Comparison of ENCODE assay signal across 21 mouse cellular contexts in genomic region chr5:139593746-139594145, GRCm38 (mm10). TPM values are rescaled to one million over a fixed set of nuclear protein-coding genes. Genes with fewer than 3 reads are reported as not detected.
DNase-seq lines count a peak whose midpoint lies in the region; ATAC-seq and TF ChIP-seq lines count a peak whose summit lies in the region.
"Had no signal": no experiment of that assay in that cellular context is flagged by ENCODE, and none has a peak within 500 bp of the region (broad histone marks: within the 10 kb centered on the region; RNA-seq: fewer than 3 reads in every experiment).

No protein-coding gene starts in this region.

- H3K27ac ChIP-seq in heart, embryonic 11.5 days (ENCODE audit: low read depth, low read length), result no peak overlapping the region
- H3K27ac ChIP-seq in kidney, embryonic 16.5 days (ENCODE audit: low read length), result 0 out of 2 replicates have a peak overlapping the region, but pooled peaks have one; percentile 27
- no peak overlapping the region for H3K27ac ChIP-seq in hindbrain, postnatal 0 days
- H3K27ac ChIP-seq in neural tube, embryonic 13.5 days (replicated peaks), result no peak overlapping the region; the same call in 1 of the 2 replicates
- H3K27ac ChIP-seq: embryonic facial prominence, embryonic 12.5 days; intestine, embryonic 15.5 days; kidney, postnatal 0 days; liver, embryonic 13.5 days; lung, embryonic 15.5 days had no signal

- H3K27me3 ChIP-seq in heart, embryonic 11.5 days (ENCODE audit: control insufficient read depth, insufficient read depth, low read length), result peaks cover 54% of the 10 kb centered on the region
- peaks cover 25% of the 10 kb centered on the region for H3K27me3 ChIP-seq in kidney, embryonic 16.5 days (ENCODE audit: insufficient read depth, low read length)
- no peaks in the 10 kb centered on the region for H3K27me3 ChIP-seq in hindbrain, postnatal 0 days (ENCODE audit: insufficient read depth, low read length)
- peaks cover 59% of the 10 kb centered on the region for H3K27me3 ChIP-seq in neural tube, embryonic 13.5 days

- intact Hi-C loops in heart, postnatal 10 days (cut with DNase I), result no loop called here

- no peaks in the 10 kb centered on the region for H3K9me3 ChIP-seq in heart, embryonic 11.5 days (replicated peaks; ENCODE audit: control insufficient read depth, low read length)
- no peaks in the 10 kb centered on the region for H3K9me3 ChIP-seq in kidney, embryonic 16.5 days (ENCODE audit: low read length)
- no peaks in the 10 kb centered on the region for H3K9me3 ChIP-seq in hindbrain, postnatal 0 days (ENCODE audit: low read length)
- H3K9me3 ChIP-seq in neural tube, embryonic 13.5 days, result no peaks in the 10 kb centered on the region
- H3K9me3 ChIP-seq: embryonic facial prominence, embryonic 12.5 days; intestine, embryonic 15.5 days; liver, embryonic 13.5 days; lung, embryonic 15.5 days had no signal

- DNase-seq in heart, postnatal 10 days, result no peak
- DNase-seq in kidney, adult 9 months, result no peak
- no peak for DNase-seq in hindbrain, postnatal 0 days (ENCODE audit: low spot score)
- DNase-seq in layer of hippocampus, adult 9-11 months, result no peak
- DNase-seq: adrenal gland, postnatal 10 days; cerebellum, adult 11-12 months; cerebellum, postnatal 25 days; liver, embryonic 13.5 days; right cerebral cortex, adult 18-20 months had no signal

- H3K4me3 ChIP-seq in heart, embryonic 11.5 days (ENCODE audit: low read depth, low read length), result no peak overlapping the region
- H3K4me3 ChIP-seq in kidney, embryonic 16.5 days (ENCODE audit: low read length), result 0 out of 2 replicates have a peak overlapping the region, but pooled peaks have one; percentile 4
- H3K4me3 ChIP-seq in hindbrain, postnatal 0 days (ENCODE audit: low read length), result no peak overlapping the region
- H3K4me3 ChIP-seq in neural tube, embryonic 13.5 days, result no peak overlapping the region
- H3K4me3 ChIP-seq: embryonic facial prominence, embryonic 12.5 days; intestine, embryonic 15.5 days; liver, embryonic 13.5 days; lung, embryonic 15.5 days had no signal

- 0 out of 2 replicates have a peak overlapping the region, but pooled peaks have one; percentile 28 for H3K9ac ChIP-seq in heart, embryonic 11.5 days (ENCODE audit: low read depth, low read length)
- no peak overlapping the region; the same call in 1 of the 2 replicates for H3K9ac ChIP-seq in kidney, embryonic 16.5 days (replicated peaks; ENCODE audit: low read length)
- H3K9ac ChIP-seq in hindbrain, postnatal 0 days (replicated peaks; ENCODE audit: low read length), result no peak overlapping the region
- H3K9ac ChIP-seq in neural tube, embryonic 13.5 days, result 0 out of 2 replicates have a peak overlapping the region, but pooled peaks have one; percentile 32
- H3K9ac ChIP-seq: embryonic facial prominence, embryonic 12.5 days; intestine, embryonic 15.5 days; liver, embryonic 13.5 days; lung, embryonic 15.5 days had no signal

- H3K36me3 ChIP-seq in heart, embryonic 11.5 days (ENCODE audit: control insufficient read depth, insufficient read depth, low read length), result no peaks in the 10 kb centered on the region
- H3K36me3 ChIP-seq in kidney, embryonic 16.5 days (ENCODE audit: insufficient read depth, low read length), result no peaks in the 10 kb centered on the region
- H3K36me3 ChIP-seq in hindbrain, postnatal 0 days (ENCODE audit: insufficient read depth, low read length), result no peaks in the 10 kb centered on the region
- no peaks in the 10 kb centered on the region for H3K36me3 ChIP-seq in neural tube, embryonic 13.5 days
- H3K36me3 ChIP-seq: embryonic facial prominence, embryonic 12.5 days; intestine, embryonic 15.5 days; liver, embryonic 13.5 days; lung, embryonic 15.5 days had no signal

- H3K4me2 ChIP-seq in heart, embryonic 11.5 days, result peak overlapping the region; percentile 31; the same call in 1 of the 2 replicates
- no peak overlapping the region for H3K4me2 ChIP-seq in kidney, embryonic 16.5 days (replicated peaks; ENCODE audit: low read depth, low read length)
- peak overlapping the region; percentile 21; the same call in 1 of the 2 replicates for H3K4me2 ChIP-seq in hindbrain, postnatal 0 days (ENCODE audit: low read depth, low read length)
- H3K4me2 ChIP-seq in neural tube, embryonic 13.5 days, result peak overlapping the region; percentile 4; the same call in 1 of the 2 replicates
- H3K4me2 ChIP-seq: embryonic facial prominence, embryonic 12.5 days; intestine, embryonic 15.5 days; liver, embryonic 13.5 days; lung, embryonic 15.5 days had no signal

- WGBS in heart, embryonic 11.5 days (ENCODE audit: insufficient replicate concordance), result 6% methylated on average over 21 of the region's 21 CpGs
- WGBS in kidney, embryonic 16.5 days, result 9% methylated on average over 21 of the region's 21 CpGs
- 12% methylated on average over 21 of the region's 21 CpGs for WGBS in hindbrain, postnatal 0 days
- WGBS in neural tube, embryonic 13.5 days, result 7% methylated on average over 21 of the region's 21 CpGs

- H3K4me1 ChIP-seq in heart, embryonic 11.5 days (ENCODE audit: control insufficient read depth, insufficient read depth, low read length), result peaks cover 6% of the 10 kb centered on the region; the same call in 1 of the 2 replicates
- peaks cover 25% of the 10 kb centered on the region for H3K4me1 ChIP-seq in kidney, embryonic 16.5 days (ENCODE audit: insufficient read depth, low read length)
- no peaks in the 10 kb centered on the region for H3K4me1 ChIP-seq in hindbrain, postnatal 0 days (ENCODE audit: insufficient read depth, low read length)
- H3K4me1 ChIP-seq in neural tube, embryonic 13.5 days (replicated peaks), result peaks cover 38% of the 10 kb centered on the region
- H3K4me1 ChIP-seq: liver, embryonic 13.5 days had no signal

- no peak for TF ChIP-seq CTCF in hindbrain, postnatal 0 days (IDR thresholded peaks at IDR 0.05; ENCODE audit: low read depth)

- ATAC-seq in heart, embryonic 11.5 days (replicated peaks; ENCODE audit: insufficient number of reproducible peaks, low FRiP score, low TSS enrichment), result no peak
- no peak for ATAC-seq in kidney, embryonic 16.5 days (ENCODE audit: low FRiP score, low TSS enrichment)
- ATAC-seq in hindbrain, postnatal 0 days, result no peak
- ATAC-seq in neural tube, embryonic 13.5 days (ENCODE audit: low read depth), result no peak
- ATAC-seq: intestine, embryonic 15.5 days had no signal

RNA-seq across cellular contexts. Expression of gene Uncx, which starts 50.5 kb away (rescaled TPM):
- polyA plus RNA-seq in heart, embryonic 11.5 days (2014; fragmentation: Nextera tagmentation; extraction: Ambion mirVana), result 0.09 TPM in 1 of 2 replicates, not detected in the other
- total RNA-seq in heart, postnatal 10 days (2021), result not detected
- 52.8 and 65.4 TPM in 2 replicates for polyA plus RNA-seq in kidney, embryonic 16.5 days (2015; fragmentation: Nextera tagmentation; extraction: Ambion mirVana)
- total RNA-seq in hindbrain, postnatal 0 days (2014; rRNA removed), result 31.3 and 47.0 TPM in 2 replicates
- polyA plus RNA-seq in hindbrain, postnatal 0 days (2015; fragmentation: Nextera tagmentation; extraction: Ambion mirVana), result 30.6 and 34.6 TPM in 2 replicates
- 43.3 and 46.4 TPM in 2 replicates for polyA plus RNA-seq in neural tube, embryonic 13.5 days (2015; fragmentation: Nextera tagmentation; extraction: Ambion mirVana)
- total RNA-seq: adrenal gland, postnatal 10 days had no signal
- polyA plus RNA-seq: C2C12; gonadal fat pad, adult 2 months; heart, postnatal 0 days; intestine, embryonic 15.5 days; liver, embryonic 13.5 days; small intestine, adult 2 months; urinary bladder, adult 2 months had no signal

Comparison
In these comparisons a context has a peak if more than half of its experiments do, and no peak if none do; other contexts are left out.
1. H3K9ac ChIP-seq: peak in heart, embryonic 11.5 days (single experiment) and neural tube, embryonic 13.5 days (single experiment); none in kidney, embryonic 16.5 days (single experiment) and hindbrain, postnatal 0 days (single experiment).
2. RNA of gene Uncx, which starts 50.5 kb away (polyA plus RNA-seq): 52.8 to 65.4 TPM in kidney, embryonic 16.5 days, 43.3 to 46.4 TPM in neural tube, embryonic 13.5 days and 30.6 to 34.6 TPM in hindbrain, postnatal 0 days; 0.09 TPM in heart, embryonic 11.5 days; every median in the first group is over 10 times any median in the second.